Mouse (Mus musculus) liver, embryonic 16.5 days (tissue): Measurements from ENCODE around the gene Bach1. TPM values are rescaled to one million over a fixed set of nuclear protein-coding genes. Genes with fewer than 3 reads are reported as not detected.
"Not testable (repeated sequence)": the region's sequence is repeated elsewhere in the genome, so short reads cannot be mapped to it uniquely, and the experiment has no call there.

ENCODE experiments used
- ATAC-seq: fragments of 200-750 bp; cut with Nextera tagmentation; 2 replicates; pipeline ENCODE4 v1.8.0; 2017; ENCODE audit warnings: low read depth, mild to moderate bottlenecking, moderate number of reproducible peaks, moderate library complexity
- H3K27ac ChIP-seq: fragments of 300-500 bp; sonication (generic); 2 replicates; pipeline ENCODE4 v1.5.1; 2014; ENCODE audit warnings: mild to moderate bottlenecking, low read length
- H3K27me3 ChIP-seq: fragments of 300-500 bp; sonication (generic); 2 replicates; pipeline ENCODE4 v1.6.1; 2014; ENCODE audit warnings: low read depth, low read length, mixed read lengths; ENCODE audit not compliant: control insufficient read depth, insufficient read depth
- H3K36me3 ChIP-seq: fragments of 300-500 bp; sonication (generic); 2 replicates; pipeline ENCODE4 v1.6.1; 2014; ENCODE audit warnings: mild to moderate bottlenecking; ENCODE audit not compliant: control insufficient read depth, insufficient read depth
- H3K4me1 ChIP-seq: fragments of 300-500 bp; sonication (generic); 2 replicates; pipeline ENCODE4 v1.6.1; 2014; ENCODE audit warnings: low read depth, low read length, mixed read lengths; ENCODE audit not compliant: control insufficient read depth
- H3K4me2 ChIP-seq: fragments of 300-500 bp; sonication (generic); 2 replicates; pipeline ENCODE4 v1.6.1; 2014; ENCODE audit warnings: low read depth, low read length, mixed read lengths
- H3K4me3 ChIP-seq: fragments of 300-500 bp; sonication (generic); 2 replicates; pipeline ENCODE4 v1.5.1; 2014; ENCODE audit warnings: low read depth, mild to moderate bottlenecking, low read length
- H3K9ac ChIP-seq: fragments of 300-500 bp; sonication (generic); 2 replicates; pipeline ENCODE4 v1.6.1; 2014; ENCODE audit warnings: low read depth, low read length
- H3K9me3 ChIP-seq: fragments of 300-500 bp; sonication (generic); replicated peaks from 2 replicates; pipeline ENCODE4 v1.6.1; 2016; ENCODE audit warnings: low read length; ENCODE audit not compliant: control insufficient read depth
- WGBS: fragments of 180-500 bp; shearing (Covaris S2); extraction: QIAGEN DNeasy Blood & Tissue Kit; methylation state at CpG from one replicate; pipeline ENCODE4 v1.1.7; 2014; ENCODE audit not compliant: insufficient replicate concordance; 5-methylcytosine and 5-hydroxymethylcytosine counted together
- polyA plus RNA-seq: library from polyadenylated mRNA; unstranded; fragments of >200 nt; fragmentation: Nextera tagmentation; extraction: Ambion mirVana; gene quantifications from 2 replicates; pipeline ENCODE4 v1.2.1, GENCODE M21; 2015

Bach1 gene
- polyA plus RNA-seq, 1 experiment from 2014 or later: 5.8 TPM

DNA sequence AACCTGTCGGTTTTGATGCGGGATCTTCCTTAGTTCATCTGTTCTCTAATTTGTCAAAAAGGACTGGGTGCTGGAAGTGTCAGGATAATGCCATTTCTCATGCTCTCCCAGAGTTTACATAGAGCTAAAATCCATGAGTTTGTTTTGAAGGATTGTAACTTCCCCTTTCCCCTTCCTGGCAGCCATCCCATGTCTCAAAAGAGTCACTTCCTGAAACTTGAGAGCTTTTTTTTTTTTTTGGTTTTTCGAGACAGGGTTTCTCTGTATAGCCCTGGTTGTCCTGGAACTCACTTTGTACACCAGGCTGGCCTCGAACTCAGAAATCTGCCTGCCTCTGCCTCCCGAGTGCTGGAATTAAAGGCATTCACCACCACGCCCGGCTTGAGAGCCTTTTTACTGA lies 9.9 kb upstream of the Bach1 start:
- H3K36me3 ChIP-seq, H3K9me3 ChIP-seq, H3K4me3 ChIP-seq, H3K4me2 ChIP-seq, H3K9ac ChIP-seq, H3K4me1 ChIP-seq, H3K27me3 ChIP-seq: not testable (repeated sequence)
- ATAC-seq: peak; percentile 28; the same call in 1 of the 2 replicates
- 0 out of 2 replicates have a peak overlapping the region, but pooled peaks have one; percentile 28 for H3K27ac ChIP-seq
- 36% methylated on average over 7 of the region's 7 CpGs for WGBS

DNA sequence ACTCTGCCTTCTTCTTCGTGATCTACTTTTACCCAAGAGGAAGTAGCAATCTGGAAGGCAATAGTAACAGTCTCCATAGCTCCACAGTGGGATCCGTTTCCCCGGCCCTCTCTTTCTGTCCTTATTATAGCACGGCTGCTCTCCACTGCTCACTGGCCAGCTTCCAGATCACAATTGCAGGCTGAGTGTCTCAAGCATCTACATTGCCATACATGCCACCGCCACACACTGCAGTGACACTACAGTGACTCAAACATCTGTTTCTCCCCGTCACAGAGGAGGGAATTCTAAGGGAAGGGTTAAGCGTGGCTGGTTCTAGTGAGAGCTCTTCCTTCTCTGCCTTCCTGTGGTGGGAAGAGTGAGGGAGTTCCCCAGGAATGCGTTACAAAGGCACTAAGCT lies 9.5 kb upstream of the Bach1 start:
- H3K4me3 ChIP-seq: no peak overlapping the region
- no peaks in the 10 kb centered on the region for H3K9me3 ChIP-seq
- H3K4me1 ChIP-seq: no peaks in the 10 kb centered on the region
- 43% methylated on average over 8 of the region's 8 CpGs for WGBS
- no peak overlapping the region for H3K4me2 ChIP-seq
- H3K36me3 ChIP-seq: no peaks in the 10 kb centered on the region
- ATAC-seq: no peak
- H3K27ac ChIP-seq: 0 out of 2 replicates have a peak overlapping the region, but pooled peaks have one; percentile 28
- H3K27me3 ChIP-seq: no peaks in the 10 kb centered on the region
- no peak overlapping the region for H3K9ac ChIP-seq

DNA sequence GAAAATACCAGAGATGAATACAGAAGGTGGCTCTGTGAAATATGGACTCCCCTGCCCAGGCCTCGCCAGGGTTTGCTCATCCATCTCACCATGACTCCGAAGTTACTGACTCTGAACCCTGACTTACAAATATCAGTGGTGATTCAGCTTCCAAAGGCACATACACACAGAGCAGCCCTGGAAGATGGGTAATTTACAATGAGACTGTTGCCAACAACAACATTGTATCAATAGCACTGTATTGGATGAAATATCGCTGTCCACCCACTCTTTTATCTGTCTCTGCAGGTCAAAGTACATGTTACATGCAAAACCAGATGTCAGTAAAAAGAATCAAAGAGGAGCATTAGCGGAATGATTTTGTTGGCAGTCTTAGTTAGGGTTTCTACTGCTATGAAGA lies 8.2 kb upstream of the Bach1 start:
- no peak for ATAC-seq
- 78% methylated on average over 4 of the region's 4 CpGs for WGBS
- Histone ChIP-seq H3K27ac (no peak overlapping the region), H3K4me2 (no peak overlapping the region), H3K27me3 (no peaks in the 10 kb centered on the region), H3K9me3 (no peaks in the 10 kb centered on the region), H3K4me3 (no peak overlapping the region), H3K9ac (no peak overlapping the region), H3K4me1 (no peaks in the 10 kb centered on the region), H3K36me3 (no peaks in the 10 kb centered on the region)

DNA sequence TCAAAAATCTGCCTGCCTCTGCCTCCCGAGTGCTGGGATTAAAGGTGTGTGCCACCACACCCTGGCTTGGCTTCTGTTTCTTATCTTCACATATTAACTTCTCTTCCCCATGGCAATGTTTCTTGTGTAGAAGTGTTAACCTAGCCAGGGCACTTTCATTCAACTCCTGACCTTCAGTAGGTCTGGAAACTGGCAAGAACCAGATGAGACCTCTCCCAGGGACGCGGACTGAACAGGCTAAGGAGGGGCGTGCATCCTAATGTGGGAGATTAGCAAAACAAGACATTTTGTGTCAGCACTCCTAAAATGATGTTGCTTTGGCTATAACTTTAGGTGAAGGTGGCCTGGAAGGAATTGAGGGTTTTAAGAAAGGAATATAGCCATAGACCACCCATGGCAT lies 7.6 kb upstream of the Bach1 start:
- no peak overlapping the region for H3K27ac ChIP-seq
- no peak overlapping the region for H3K9ac ChIP-seq
- no peak for ATAC-seq

DNA sequence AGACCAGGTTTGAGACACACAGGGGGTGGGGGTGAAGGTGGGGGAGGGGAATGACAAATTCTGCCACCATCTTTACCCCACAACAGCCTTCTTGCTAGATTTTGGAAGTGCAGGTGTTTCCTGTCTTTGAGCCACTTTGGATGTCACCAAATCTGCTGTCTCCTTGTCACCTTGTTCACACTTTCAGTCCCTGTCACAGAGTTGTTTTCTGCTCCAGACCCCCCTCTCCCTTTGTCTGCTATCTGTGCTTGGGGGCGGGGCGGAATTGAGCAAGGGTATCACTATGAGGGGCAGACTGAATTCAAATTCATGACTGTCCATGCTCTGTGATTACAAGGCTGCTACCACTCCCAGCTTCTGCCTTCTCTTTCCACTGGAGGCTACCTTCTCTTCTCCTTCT lies 6.2 kb upstream of the Bach1 start:
- Histone ChIP-seq H3K9me3 (no peaks in the 10 kb centered on the region), H3K27me3 (no peaks in the 10 kb centered on the region), H3K4me3 (no peak overlapping the region), H3K36me3 (no peaks in the 10 kb centered on the region), H3K4me2 (no peak overlapping the region), H3K9ac (no peak overlapping the region), H3K27ac (no peak overlapping the region), H3K4me1 (peaks cover 7% of the 10 kb centered on the region)
- no peak for ATAC-seq
- WGBS: 73% methylated on average over 2 of the region's 2 CpGs

More for the DNA sequence above, 7.6 kb upstream of the Bach1 start:
- H3K4me2 ChIP-seq: no peak overlapping the region
- no peaks in the 10 kb centered on the region for H3K27me3 ChIP-seq
- H3K4me3 ChIP-seq: no peak overlapping the region
- 78% methylated on average over 4 of the region's 4 CpGs for WGBS
- no peaks in the 10 kb centered on the region for H3K9me3 ChIP-seq
- no peaks in the 10 kb centered on the region for H3K4me1 ChIP-seq
- H3K36me3 ChIP-seq: no peaks in the 10 kb centered on the region

DNA sequence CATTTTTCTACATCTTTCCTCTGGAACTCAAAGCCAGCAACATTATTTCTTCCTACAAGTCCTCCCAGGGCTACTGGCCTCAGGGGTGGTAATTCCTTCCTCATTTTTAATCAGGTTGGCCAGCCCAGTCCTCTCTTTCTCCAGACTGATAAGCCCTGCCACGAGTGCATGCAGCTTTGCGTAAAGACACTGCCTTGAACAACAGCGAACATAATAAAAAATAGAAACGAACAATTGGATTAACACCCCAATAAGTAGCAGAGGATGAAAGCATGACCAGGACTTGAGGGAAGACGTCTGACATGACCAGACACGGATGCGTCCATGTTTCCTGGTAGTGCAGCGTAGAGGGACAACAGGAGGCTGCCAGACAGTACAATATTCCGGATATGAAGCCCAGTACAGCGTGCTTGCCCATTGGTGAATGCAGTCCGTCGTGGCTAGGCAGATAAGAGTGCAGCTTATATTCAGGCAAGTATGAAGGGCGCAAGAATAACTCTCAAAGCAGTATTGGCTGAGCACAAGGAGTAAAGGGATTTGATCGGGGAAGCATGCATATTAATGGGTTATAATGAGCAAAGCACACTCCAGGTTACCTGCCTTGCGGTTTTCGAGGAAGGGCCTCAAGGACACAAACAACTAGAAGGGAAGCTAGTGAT lies 909 bp upstream of the Bach1 start:
- 10% methylated on average over 16 of the region's 16 CpGs for WGBS

DNA sequence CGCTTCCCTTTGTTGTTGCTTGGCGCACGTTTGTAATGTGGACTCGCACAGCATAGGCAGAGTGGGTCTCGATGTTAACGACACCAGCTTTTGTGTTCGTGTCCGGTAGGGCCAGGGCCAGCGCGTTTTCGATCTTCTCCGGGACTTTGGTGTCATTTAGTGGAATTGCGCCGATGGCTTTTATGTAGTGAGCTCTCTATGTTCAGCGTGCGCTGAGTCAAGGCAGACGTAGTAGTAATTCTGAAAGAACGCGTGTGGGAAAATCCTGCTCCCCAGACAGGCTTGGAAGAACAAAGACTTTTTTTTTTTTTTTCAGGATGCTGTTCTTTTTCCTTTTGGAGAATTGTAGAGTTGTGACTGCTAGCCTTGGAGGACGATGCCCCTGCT lies 554 bp downstream of the Bach1 start:
- peak; percentile 0; the same call in 1 of the 2 replicates for ATAC-seq
- peaks cover 48% of the 10 kb centered on the region for H3K4me1 ChIP-seq
- H3K4me3 ChIP-seq: peak overlapping the region; percentile 90
- peak overlapping the region; percentile 94 for H3K9ac ChIP-seq
- H3K9me3 ChIP-seq: no peaks in the 10 kb centered on the region
- H3K27ac ChIP-seq: peak overlapping the region; percentile 96
- H3K27me3 ChIP-seq: no peaks in the 10 kb centered on the region
- H3K4me2 ChIP-seq: peak overlapping the region; percentile 89
- WGBS: under 1% methylated on average over 20 of the region's 20 CpGs
- no peaks in the 10 kb centered on the region for H3K36me3 ChIP-seq

More for the DNA sequence above, 909 bp upstream of the Bach1 start:
- Histone ChIP-seq H3K4me2 (peak overlapping the region; percentile 89), H3K9ac (peak overlapping the region; percentile 36), H3K9me3 (no peaks in the 10 kb centered on the region), H3K27ac (peak overlapping the region; percentile 43), H3K36me3 (no peaks in the 10 kb centered on the region), H3K4me1 (peaks cover 34% of the 10 kb centered on the region), H3K4me3 (peak overlapping the region; percentile 90), H3K27me3 (no peaks in the 10 kb centered on the region)
- ATAC-seq: peak; percentile 32

DNA sequence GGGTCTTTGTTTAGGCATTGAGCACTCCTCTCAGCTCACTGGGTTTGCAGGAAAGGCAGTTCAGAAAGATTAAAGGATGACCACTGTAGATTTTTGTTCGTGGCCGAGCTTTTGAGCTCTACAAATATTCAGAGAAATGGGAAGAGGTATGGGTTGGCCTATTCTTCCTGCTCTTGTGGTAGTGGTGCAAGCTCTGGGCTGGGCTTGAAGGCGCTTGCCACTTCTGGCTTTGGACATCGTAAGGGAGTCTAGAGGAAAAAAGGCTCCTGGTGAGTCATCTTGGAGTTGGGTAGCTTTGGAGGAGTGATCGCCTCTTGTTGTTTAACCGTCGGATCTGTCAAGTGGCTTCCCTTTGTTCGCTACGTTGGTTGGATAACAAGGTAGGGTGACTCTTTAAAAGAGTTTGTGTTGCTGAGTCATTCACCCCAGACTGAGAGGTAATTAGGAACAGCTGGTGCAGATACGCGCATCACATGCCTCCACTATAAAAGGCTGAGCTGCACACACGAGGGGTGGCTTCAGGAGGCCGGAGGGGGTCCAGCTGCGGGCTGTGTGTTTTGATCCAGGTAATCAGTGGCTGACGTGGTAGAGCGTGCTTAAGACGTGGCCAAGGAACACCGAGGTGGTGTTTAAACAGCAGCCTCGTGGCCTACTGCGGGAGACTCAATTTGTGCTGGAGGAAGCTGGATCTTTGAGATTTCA lies 1.1 kb downstream of the Bach1 start:
- H3K9me3 ChIP-seq: no peaks in the 10 kb centered on the region
- peak overlapping the region; percentile 90 for H3K4me3 ChIP-seq
- no peaks in the 10 kb centered on the region for H3K27me3 ChIP-seq
- peaks cover 54% of the 10 kb centered on the region for H3K4me1 ChIP-seq
- peak overlapping the region; percentile 94 for H3K9ac ChIP-seq
- peak overlapping the region; percentile 89 for H3K4me2 ChIP-seq
- peak; percentile 53 for ATAC-seq
- no peaks in the 10 kb centered on the region for H3K36me3 ChIP-seq
- WGBS: 2% methylated on average over 20 of the region's 20 CpGs
- peak overlapping the region; percentile 96 for H3K27ac ChIP-seq

DNA sequence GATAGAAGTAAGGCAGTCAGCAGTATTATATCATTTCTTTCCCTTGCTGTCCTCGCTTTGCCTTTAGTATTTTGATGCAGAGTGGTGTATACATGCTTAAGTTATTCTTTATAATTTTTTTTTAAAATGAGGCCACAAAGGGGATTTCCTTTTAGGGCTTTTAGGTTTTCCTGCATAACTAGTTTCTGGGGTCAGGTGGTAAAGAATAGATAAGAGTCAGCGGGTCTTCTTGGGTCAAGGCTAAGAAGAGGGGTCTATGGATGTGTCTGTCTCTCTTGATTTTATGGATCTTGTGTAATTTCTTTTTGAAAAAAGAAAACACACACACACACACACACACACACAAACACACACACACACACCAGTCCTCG lies 1.6 kb downstream of the Bach1 start:
- peak overlapping the region; percentile 89 for H3K4me2 ChIP-seq

More for the DNA sequence above, 1.6 kb downstream of the Bach1 start:
- WGBS: 8% methylated on average over 3 of the region's 3 CpGs
- no peaks in the 10 kb centered on the region for H3K9me3 ChIP-seq
- H3K4me3 ChIP-seq: peak overlapping the region; percentile 90
- peak overlapping the region; percentile 96 for H3K27ac ChIP-seq
- no peak for ATAC-seq
- H3K9ac ChIP-seq: peak overlapping the region; percentile 94
- no peaks in the 10 kb centered on the region for H3K27me3 ChIP-seq
- no peaks in the 10 kb centered on the region for H3K36me3 ChIP-seq
- H3K4me1 ChIP-seq: peaks cover 59% of the 10 kb centered on the region
